9 mouse cellular contexts compared by ENCODE assay signal in the genomic region with DNA sequence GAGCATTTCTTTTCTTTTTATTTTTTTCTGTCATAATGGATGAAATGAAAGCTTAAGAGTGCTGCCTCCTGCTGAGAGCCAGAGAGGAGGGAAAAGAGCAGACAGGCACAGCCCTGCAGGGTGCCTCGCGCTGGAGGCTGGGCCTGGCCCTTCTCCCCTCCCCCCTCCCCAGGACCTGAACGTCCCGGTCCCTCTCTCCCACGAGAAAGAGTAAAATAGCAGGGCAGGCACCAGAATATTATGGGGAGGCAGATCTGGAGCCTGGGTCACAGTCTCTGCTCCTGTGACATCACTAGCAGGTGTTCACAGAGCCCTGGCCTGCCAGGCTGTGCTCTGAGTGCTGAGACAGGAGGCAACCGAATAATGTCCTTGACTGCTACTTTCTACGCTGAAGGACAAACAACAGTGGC.
DNase-seq lines count a peak whose midpoint lies in the region; ATAC-seq and TF ChIP-seq lines count a peak whose summit lies in the region.
"Had no signal": no experiment of that assay in that cellular context is flagged by ENCODE, and none has a peak within 500 bp of the region (broad histone marks: within the 10 kb centered on the region; RNA-seq: fewer than 3 reads in every experiment).

No protein-coding gene starts in this region.

- no peaks in the 10 kb centered on the region for H3K36me3 ChIP-seq in heart, postnatal 0 days (replicated peaks; ENCODE audit: control insufficient read depth, insufficient read depth, low read length)
- no peaks in the 10 kb centered on the region for H3K36me3 ChIP-seq in E14TG2a.4 (ENCODE audit: insufficient read depth, low read length)
- no peaks in the 10 kb centered on the region for H3K36me3 ChIP-seq in embryonic facial prominence, embryonic 13.5 days
- H3K36me3 ChIP-seq in limb, embryonic 14.5 days (ENCODE audit: control insufficient read depth, insufficient read depth, low read length) = no peaks in the 10 kb centered on the region

- WGBS in heart, postnatal 0 days = 21% methylated on average over 7 of the region's 7 CpGs
- WGBS in embryonic facial prominence, embryonic 13.5 days = 12% methylated on average over 7 of the region's 7 CpGs
- WGBS in limb, embryonic 14.5 days = 9% methylated on average over 7 of the region's 7 CpGs

- H3K4me3 ChIP-seq in heart, postnatal 0 days (ENCODE audit: low read depth, low read length) = no peak overlapping the region
- 0 out of 2 replicates have a peak overlapping the region, but pooled peaks have one; percentile 10 for H3K4me3 ChIP-seq in E14TG2a.4 (replicated peaks; ENCODE audit: low read length)
- no peak overlapping the region for H3K4me3 ChIP-seq in embryonic facial prominence, embryonic 13.5 days
- no peak overlapping the region for H3K4me3 ChIP-seq in limb, embryonic 14.5 days (replicated peaks; ENCODE audit: low read length)

- no peaks in the 10 kb centered on the region for H3K9me3 ChIP-seq in heart, postnatal 0 days (replicated peaks; ENCODE audit: control insufficient read depth, low read length)
- H3K9me3 ChIP-seq in E14TG2a.4 (ENCODE audit: low read length) = peaks cover 5% of the 10 kb centered on the region
- no peaks in the 10 kb centered on the region for H3K9me3 ChIP-seq in embryonic facial prominence, embryonic 13.5 days
- H3K9me3 ChIP-seq in limb, embryonic 14.5 days (ENCODE audit: control insufficient read depth, low read length) = no peaks in the 10 kb centered on the region

- no peak for TF ChIP-seq CTCF in heart, postnatal 0 days (IDR thresholded peaks at IDR 0.05; ENCODE audit: low read depth)
- no peak for TF ChIP-seq CTCF in E14TG2a.4 (conservative IDR thresholded peaks at IDR 0.05; ENCODE audit: low read length)

- TF ChIP-seq POLR2A in limb, embryonic 14.5 days (IDR thresholded peaks at IDR 0.05; ENCODE audit: borderline replicate concordance, extremely low read depth, insufficient read depth, insufficient read length) = no peak

- 0 out of 2 replicates have a peak, but pooled peaks cover 5% of the 10 kb centered on the region for H3K4me1 ChIP-seq in heart, postnatal 0 days (ENCODE audit: control insufficient read depth, insufficient read depth)
- H3K4me1 ChIP-seq in E14TG2a.4 (replicated peaks; ENCODE audit: low read depth, low read length) = peaks cover 79% of the 10 kb centered on the region
- H3K4me1 ChIP-seq in embryonic facial prominence, embryonic 13.5 days = peaks cover 31% of the 10 kb centered on the region
- peaks cover 12% of the 10 kb centered on the region for H3K4me1 ChIP-seq in limb, embryonic 14.5 days (ENCODE audit: control insufficient read depth, insufficient read depth, low read length)

- H3K4me2 ChIP-seq in heart, postnatal 0 days (ENCODE audit: low read depth, low read length) = no peak overlapping the region
- peak overlapping the region; percentile 29 for H3K4me2 ChIP-seq in embryonic facial prominence, embryonic 13.5 days
- H3K4me2 ChIP-seq in limb, embryonic 14.5 days (replicated peaks; ENCODE audit: low read depth, low read length, severe bottlenecking) = no peak overlapping the region; the same call in 1 of the 2 replicates

- DNase-seq in heart, postnatal 0 days (ENCODE audit: low spot score) = no peak
- no peak for DNase-seq in heart, adult 9 months (ENCODE audit: low spot score in 2 of 2)
- DNase-seq in limb, embryonic 14.5 days (ENCODE audit: low spot score) = no peak
- DNase-seq in urinary bladder, postnatal 25 days (ENCODE audit: low spot score) = no peak
- DNase-seq in adrenal gland, adult 18-20 months (ENCODE audit: low spot score in 2 of 2) = no peak
- no peak for DNase-seq in layer of hippocampus, adult 8-10 months (ENCODE audit: low spot score in 2 of 2)
- DNase-seq: adrenal gland, postnatal 25 days had no signal

- H3K27me3 ChIP-seq in heart, postnatal 0 days (ENCODE audit: control insufficient read depth, insufficient read depth, low read length) = no peaks in the 10 kb centered on the region
- peaks cover 12% of the 10 kb centered on the region for H3K27me3 ChIP-seq in E14TG2a.4 (ENCODE audit: insufficient read depth, low read length)
- H3K27me3 ChIP-seq in embryonic facial prominence, embryonic 13.5 days = no peaks in the 10 kb centered on the region
- no peaks in the 10 kb centered on the region for H3K27me3 ChIP-seq in limb, embryonic 14.5 days (ENCODE audit: control insufficient read depth, insufficient read depth, low read length)

- no peak for TF ChIP-seq EP300 in heart, postnatal 0 days (IDR thresholded peaks at IDR 0.05; ENCODE audit: low read depth)

- H3K9ac ChIP-seq in heart, postnatal 0 days (replicated peaks; ENCODE audit: low read depth, low read length) = no peak overlapping the region
- H3K9ac ChIP-seq in embryonic facial prominence, embryonic 13.5 days = peak overlapping the region; percentile 11; the same call in 1 of the 2 replicates
- H3K9ac ChIP-seq in limb, embryonic 14.5 days (ENCODE audit: low read depth, low read length, severe bottlenecking) = no peak overlapping the region

- no peak overlapping the region for H3K27ac ChIP-seq in heart, postnatal 0 days (ENCODE audit: low read depth)
- no peak overlapping the region for H3K27ac ChIP-seq in embryonic facial prominence, embryonic 13.5 days
- no peak overlapping the region for H3K27ac ChIP-seq in limb, embryonic 14.5 days (replicated peaks; ENCODE audit: low read depth, low read length)

- ATAC-seq in heart, postnatal 0 days (ENCODE audit: insufficient read depth, low read depth) = peak; percentile 43; the same call in 1 of the 2 replicates
- ATAC-seq in embryonic facial prominence, embryonic 13.5 days (ENCODE audit: insufficient number of reproducible peaks, insufficient read depth, low FRiP score, low TSS enrichment, low read depth) = no peak
- 0 out of 2 replicates have a peak, but pooled peaks have one; percentile 30 for ATAC-seq in limb, embryonic 14.5 days (ENCODE audit: low FRiP score, low read depth)
